Mouse (Mus musculus) cerebellum, postnatal 10 days (tissue): ENCODE results near the gene Gm20388.
"Not testable (repeated sequence)": the region's sequence is repeated elsewhere in the genome, so short reads cannot be mapped to it uniquely, and the experiment has no call there.

Experiments
- DNase-seq, 2 experiments: peaks; one replicate each; pipeline ENCODE4 v3.0.0; 2021; ENCODE audit warnings: mixed read lengths in 2 of 2

Gene Gm20388

DNA sequence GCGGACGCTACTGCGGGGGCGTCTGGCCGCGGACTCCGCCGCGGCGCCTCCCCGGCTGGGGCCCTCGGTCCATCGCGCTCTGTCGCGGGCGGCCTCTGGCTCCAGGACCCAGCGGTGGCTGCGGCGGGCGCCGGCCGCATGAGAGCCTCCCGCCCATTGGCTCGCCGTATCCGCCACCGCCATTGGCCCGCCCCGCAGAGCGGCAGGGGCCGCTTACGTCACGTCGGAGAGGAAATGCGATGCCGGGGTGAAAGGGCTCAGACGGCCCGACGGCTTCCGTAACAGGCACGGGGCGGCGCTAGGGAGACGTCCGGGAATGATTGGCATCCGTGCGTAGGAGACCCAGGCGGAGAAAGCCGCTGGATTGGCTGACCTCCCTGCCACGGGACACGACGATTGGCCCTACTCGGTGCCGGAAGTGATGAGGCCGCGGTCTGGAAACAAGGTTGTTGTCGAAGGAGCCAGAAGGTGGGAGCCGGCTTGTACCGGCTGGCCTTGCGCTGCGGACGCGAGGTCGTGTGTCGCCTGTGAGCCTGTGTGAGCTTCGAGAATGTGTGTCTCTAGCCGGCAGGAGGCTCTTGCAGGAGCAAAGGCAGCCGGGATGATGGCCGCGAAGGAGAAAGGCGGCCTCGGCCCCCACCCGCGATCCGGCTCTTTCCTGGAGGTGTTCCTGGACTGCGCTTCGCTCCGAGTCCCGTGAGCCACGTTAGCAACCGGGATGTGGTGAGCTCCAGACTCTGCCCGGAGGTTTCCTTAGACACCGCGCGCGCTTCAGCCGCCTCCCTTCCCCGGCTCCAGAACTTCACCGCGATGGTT is 3131.7 kb downstream of the Gm20388 start, which contains the start of gene Ankrd11:
Gene Ankrd11, minus strand, starts transcription at position 120 of the 816 bp plus-strand sequence.
- DNase-seq: peak; percentile 99 to 100

DNA sequence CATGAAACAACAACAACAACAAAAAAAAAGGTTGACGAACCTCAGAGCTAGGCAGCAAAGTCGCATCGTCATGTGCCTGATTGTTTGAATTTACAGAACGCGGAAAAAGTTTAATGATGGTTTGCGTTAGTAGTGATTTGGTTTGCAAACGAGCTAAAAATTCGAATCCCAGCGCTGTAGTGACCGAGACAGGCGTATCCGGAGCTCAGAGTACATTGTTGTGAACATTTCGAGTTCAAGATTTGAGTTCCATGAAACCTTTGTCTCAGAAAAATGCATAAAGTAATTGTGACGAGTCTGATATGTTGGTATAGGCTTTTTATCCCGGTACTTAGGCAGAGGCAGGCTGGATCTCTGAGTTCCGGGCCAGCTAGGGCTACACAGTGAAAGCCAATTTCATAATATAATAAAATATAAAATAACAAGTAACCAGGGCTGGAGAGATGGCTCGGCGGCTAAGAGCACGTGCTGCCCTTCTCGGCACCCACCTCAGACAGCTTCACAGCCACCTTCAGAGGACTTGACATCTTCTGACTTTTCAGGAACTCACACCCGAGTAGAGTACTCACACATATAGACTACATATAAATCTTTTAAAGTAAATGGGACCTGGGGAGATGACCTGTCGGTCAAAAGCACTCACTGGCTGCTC is 3132.5 kb downstream of the Gm20388 start:
- no peak for DNase-seq

DNA sequence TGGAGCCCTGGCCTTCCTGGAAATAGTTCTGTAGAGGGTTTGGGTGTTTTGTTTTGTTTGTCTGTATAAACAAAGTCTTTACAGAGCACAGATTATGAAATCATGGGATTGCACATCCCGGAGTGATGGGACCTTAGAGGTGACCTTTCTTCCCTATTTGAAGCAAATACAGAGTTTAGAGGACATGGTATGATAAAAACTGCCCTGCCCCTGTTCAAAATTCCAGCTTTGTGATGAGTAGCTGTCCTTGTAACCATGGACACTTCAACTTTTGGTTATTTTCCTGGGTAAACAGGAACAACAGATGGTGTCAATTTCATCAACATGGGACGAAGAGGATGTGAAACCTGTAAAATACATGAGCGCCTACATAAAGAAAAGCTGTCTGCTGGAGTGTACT is 3133.3 kb downstream of the Gm20388 start:
- DNase-seq: no peak

DNA sequence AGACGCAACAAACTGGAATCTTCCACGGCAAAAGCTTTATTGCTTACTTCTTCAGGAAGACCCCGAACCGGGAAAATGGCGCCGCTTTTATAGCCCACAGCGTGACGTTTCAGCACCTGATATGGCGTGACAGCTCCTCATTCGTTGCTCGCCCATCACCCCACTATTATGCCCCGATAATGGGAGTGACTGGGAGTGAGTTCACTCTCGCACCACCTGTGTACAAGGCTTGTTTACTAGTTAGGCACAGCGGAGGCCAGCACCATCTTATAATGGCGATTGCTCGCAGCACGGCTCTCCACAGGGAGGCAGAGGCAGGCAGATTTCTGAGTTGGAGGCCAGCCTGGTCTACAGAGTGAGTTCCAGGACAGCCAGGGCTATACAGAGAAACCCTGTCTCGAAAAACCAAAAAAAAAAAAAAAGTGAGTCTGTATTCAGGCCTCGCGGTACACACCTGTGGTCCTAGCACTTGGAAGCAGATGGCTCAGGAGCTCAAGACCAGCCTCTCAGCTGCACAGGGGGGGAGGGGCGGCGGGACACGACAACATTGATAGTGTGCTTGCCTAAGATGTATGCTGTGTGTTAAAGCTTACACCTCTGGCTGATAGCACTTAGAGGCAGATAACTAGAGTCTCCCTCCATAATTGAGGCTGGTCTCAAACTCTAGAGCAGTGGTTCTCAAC is 3134.2 kb downstream of the Gm20388 start:
- not testable (repeated sequence) for DNase-seq

DNA sequence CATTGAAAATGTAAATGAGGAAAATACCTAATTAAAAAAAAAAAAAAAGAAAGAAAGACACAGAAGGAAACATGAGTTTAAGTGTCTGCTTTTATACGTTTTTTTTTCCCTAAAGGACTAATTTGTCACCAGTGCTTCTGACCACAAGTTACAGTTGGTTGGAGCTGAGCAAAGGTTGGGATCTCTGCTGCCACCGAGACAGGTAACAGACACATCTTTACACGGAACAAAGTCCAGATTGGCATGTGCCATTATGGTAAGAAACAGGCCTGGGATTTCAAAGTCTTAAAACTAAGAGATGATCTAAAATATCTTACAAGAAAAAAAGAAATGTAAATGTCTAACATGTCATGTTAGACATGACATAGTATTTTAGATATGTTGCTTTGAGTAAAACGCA is 3136.1 kb downstream of the Gm20388 start:
- no peak for DNase-seq

DNA sequence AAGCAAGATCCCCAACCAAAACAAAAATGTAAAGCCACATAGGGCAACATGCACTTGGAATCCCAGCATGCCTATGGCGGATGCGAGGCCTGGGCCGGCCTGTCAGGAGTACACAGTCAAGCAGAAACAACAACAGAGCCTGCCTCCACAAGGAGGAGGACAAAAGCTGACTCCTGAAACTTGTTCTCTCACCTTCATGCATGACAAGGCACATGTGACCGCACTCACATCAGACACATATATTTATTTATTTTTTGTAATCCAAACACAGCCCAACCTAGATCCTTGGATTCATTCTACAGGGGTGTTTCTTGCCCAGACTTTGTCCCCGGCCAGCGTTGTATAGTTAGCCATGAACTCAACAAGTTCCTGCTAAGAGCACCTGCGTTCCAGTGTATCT is 3137.2 kb downstream of the Gm20388 start:
- no peak for DNase-seq

DNA sequence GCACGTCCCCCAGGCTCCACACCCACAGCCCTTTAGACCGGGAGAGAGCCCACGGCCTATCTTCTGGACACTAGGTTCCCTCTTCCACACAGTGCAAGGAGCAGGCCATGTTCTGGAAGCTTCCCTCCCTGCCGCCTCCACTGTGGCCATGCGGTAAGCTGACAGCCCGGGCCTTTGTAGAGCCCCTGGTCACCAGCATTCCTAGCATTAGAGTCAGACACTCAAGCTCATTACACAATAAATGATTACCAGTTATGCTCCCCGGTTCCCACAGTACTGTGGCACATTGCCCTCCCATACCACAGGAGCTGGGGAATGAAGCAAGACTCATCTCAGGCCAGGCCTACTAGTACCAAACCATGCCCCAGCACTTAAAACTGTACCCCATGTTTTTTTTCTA is 3137.8 kb downstream of the Gm20388 start:
- DNase-seq: no peak

DNA sequence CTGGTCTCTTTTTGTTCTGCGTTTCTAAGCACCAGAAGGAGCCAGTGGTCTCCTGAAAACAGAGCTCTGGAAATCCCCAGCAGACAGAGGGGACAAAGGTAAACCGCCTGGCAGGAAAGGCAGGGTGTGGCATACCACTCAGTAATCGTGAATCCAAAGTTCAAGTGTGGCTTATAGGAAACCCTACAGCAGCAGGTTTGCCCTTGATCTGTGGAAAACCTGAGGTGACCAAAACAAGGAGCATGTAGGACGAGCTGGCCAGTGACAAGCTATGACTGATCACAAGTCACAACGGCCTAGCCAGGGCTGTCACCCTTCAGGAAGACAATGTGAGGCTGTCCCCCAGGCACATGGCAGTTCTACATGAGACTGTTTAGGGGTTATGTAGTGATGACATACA is 3140.8 kb downstream of the Gm20388 start:
- no peak for DNase-seq

DNA sequence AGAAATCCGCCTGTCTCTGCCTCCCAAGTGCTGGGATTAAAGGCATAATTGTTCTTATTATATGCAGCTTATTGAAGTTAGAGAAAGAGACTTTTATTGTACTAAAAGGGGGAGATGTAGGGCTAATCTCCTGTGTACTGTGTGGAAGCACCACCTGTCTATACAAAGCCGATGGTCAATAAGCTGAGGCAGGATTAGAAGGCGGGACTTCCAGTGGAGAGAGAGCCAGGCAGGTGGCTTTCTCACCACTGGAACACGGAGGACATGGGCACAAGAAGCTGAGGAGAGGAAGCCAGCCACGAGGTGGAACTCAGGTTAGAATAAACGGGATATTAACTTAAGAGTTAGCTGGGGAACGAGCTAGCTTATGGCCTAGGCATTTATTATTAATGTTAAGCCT is 3152.1 kb downstream of the Gm20388 start, which contains the start of gene Spg7:
Gene Spg7, plus strand, starts transcription at position 222 of the 400 bp plus-strand sequence.
- no peak for DNase-seq

DNA sequence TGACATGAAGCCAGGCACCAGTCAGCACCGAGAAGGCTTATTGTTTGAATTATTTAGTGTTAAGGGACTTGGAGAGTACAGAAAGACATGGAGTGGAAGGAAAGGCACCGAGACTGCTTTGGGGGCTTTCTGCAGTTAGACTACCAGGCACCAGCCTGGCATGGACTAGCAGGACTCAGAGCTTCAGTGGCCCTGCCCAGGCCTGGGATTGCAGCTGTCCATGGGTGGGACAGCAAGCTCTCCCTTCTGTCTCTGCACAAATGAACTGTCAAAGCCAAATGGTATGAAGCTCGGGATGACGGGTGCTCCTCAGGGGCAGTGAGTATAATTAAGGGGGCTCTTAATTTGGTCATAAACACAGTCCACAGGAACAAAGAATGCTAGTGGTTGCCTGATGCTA is 3153.4 kb downstream of the Gm20388 start:
- DNase-seq: no peak

DNA sequence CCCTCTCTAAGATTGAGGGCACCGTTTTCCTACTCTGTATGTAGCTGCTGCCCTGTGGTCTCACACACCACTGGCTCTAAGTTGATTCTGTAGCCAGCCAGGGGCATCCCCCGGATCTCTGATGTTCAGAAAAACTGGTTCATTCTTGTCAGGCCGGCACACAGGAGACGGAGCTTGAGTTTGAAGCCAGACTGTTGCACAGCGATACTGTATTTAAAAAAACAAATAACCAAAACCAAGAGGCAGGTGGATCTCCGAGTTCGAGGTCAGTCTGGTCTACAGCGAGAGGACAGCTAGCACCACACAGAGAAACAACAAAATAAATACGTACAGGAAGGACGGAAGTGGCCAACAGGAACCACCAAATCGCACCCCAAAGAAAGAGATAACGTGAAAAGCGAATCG is 3154.2 kb downstream of the Gm20388 start:
- no peak for DNase-seq

DNA sequence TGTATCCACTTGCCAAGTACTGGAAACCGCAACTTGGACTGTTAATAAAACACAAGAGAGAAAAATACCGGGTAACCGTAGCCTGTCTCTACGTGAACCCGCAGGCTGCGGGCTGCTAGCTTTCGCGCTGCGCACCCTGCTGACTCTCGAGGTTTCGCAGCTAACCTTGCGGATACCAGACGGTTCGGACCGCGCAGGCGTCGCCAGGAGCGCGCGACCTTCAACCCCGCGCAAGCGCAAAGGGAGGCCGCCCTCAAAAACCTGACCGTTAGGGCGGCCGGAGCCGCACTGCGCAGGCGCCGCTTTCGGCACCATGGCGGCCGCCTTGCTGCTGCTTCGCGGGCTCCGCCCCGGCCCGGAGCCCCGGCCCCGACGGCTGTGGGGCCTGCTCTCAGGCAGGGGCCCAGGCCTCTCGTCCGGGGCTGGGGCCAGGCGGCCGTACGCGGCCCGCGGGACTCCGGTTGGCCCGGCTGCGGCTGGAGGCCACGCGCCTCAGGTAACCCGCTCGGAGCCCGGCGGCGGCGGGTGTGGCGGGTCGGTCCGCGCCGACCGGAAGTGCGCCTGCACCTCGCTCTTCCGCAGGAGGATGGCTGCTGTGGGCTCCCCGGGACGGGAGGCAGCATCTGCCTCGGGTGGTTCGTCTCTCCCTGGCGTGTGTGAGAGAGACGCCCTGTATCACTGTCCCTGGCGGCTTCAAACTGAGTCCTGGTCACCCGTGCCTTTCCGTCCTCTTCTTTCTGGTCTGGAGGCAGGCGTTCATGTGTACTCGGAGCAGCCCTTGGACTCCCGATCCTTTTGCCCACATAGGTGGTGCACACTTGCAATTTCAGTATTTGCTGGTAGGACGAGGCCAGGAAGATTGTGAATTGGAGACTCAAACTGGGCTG is 3154.8 kb downstream of the Gm20388 start:
- peak; percentile 97 to 98 for DNase-seq

DNA sequence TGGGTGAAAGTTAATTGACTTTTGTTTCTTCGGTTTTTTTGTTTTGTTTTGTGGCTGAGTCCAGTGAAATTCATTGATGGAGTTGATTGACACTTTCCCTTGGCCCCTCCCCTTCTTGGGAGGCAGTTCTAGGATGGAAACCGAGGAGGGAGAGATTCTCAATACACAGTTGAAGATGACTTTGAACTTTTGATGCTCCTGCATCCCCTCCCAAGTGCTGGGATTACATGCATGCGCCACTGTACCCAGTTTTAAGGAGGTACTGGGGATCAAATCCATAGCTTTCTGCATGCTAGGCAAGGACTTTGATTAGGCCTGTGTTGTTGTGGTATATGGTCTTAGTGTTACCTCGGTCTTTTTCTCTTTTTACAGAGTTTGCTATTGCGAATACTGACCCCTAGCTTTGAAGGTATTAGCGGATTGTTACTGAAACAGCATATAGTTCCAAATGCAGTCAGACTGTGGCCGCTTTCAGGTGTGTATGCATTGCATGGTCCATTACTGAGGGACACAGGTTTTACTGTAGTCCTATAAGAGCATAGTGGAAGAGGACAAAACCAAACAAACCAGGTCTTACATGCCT is 3155.6 kb downstream of the Gm20388 start:
- DNase-seq: no peak

DNA sequence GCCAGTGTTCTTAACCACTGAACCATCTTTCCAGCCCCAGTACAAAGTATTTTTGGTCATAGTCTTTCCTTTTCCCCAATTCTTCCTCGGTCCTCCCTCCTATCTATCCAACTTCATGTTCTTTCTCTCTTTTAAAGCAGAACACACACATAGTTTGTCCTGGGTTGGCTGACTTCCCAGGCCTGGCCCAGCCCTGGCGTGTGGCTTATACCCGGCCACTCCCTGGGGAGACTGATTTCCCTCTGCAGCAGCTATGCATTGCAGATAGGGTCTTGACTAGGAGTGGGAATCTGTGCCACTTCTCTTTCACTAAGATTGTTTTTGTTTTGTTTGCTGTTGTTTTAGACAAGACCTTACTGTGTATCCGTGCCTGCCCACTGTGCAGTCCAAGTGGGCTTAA is 3160.5 kb downstream of the Gm20388 start:
- DNase-seq: peak; percentile 33 to 54

DNA sequence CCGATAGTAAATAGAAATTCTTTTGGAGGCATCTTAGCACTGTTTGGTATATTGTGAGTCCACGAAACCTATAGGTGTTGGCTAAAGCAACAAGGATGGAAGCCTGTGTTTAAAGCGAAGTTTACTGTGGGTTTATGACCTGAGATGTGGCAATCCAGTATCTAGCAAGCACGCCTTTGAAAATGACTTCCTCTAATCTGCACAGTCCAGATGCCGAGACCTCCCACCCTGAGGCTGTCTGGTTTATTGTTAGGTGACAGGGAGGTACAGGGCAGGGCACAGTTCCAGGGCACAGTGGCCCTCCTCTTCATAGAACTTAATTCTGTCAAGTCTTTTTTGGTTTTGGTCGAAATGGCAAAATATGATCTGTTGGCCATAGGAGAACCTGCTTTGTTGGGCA is 3166.6 kb downstream of the Gm20388 start:
- DNase-seq: no peak

DNA sequence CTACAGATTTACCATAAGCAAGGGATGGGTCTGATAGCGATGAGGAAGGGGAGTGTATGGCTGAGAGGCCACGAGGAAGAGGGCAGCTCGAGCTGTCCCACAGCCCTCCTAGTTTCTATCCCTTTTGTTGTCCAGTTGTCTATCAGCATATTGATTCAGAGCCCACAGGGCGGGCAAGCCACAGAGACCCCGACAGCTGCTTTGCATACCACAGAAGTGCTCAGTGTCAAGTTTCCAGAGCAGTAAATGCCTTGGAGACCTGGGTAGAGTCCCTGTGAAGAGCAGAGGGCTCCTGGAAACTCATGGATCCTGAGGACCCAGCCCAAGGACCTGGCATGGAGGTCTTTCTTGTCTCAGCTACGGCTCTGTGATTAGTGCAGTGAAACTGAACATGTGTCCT is 3172.4 kb downstream of the Gm20388 start:
- no peak for DNase-seq

DNA sequence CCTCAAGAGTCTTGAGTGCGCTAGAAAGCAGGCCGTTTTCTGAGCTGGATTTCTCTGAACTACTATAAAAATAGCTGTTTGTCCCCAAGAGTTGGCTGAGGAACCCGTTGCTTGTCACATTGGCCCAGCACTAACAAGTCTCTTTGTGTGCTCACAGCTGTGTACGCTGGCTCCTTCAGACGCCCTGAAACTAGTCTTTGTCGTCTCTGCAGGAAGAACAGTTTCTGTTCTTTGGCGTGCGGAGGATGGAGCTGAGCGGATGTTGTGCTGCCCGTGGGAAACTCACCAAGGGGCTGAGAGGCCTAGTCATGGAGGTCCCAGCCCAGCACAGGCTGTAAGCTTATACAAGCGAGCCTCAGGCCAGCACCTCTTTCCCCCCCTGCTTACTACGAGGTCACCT is 3173.0 kb downstream of the Gm20388 start:
- DNase-seq: peak in 1 of 2 experiments; percentile 26

DNA sequence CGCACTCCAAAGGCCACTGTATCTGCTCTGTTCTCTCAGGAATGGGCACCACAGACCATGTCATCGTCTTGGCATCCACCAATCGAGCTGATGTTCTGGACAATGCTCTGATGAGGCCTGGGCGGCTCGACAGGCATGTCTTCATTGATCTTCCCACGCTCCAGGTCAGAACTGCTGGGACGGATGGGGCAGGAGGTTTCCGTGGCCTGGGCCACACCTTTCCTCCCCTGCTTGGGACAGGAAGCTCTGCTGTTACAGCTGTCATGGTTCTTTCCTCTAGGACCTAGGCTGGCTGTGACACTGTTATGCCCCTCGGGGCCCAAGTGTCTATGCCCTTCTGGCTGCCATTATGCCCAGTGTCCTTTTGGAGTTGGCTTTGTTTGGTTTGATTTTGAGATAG is 3176.6 kb downstream of the Gm20388 start:
- no peak for DNase-seq

DNA sequence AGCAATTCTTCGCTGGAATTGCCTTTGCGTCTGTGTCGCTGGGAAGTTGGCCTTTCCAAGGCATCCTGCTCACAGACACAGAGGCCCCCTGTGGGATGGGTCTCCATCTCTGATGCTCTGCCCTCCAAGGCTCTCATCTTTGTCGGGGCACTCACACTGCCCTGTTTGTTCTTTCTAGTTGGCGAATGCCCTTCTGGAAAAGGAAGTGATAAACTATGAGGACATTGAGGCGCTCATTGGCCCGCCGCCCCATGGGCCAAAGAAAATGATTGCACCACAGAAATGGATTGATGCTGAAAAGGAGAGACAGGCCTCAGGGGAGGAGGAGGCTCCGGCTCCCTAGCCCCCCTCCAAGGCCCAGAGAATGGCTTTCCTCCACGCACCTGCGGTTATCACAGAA is 3186.6 kb downstream of the Gm20388 start:
- peak in 1 of 2 experiments; percentile 42 for DNase-seq

DNA sequence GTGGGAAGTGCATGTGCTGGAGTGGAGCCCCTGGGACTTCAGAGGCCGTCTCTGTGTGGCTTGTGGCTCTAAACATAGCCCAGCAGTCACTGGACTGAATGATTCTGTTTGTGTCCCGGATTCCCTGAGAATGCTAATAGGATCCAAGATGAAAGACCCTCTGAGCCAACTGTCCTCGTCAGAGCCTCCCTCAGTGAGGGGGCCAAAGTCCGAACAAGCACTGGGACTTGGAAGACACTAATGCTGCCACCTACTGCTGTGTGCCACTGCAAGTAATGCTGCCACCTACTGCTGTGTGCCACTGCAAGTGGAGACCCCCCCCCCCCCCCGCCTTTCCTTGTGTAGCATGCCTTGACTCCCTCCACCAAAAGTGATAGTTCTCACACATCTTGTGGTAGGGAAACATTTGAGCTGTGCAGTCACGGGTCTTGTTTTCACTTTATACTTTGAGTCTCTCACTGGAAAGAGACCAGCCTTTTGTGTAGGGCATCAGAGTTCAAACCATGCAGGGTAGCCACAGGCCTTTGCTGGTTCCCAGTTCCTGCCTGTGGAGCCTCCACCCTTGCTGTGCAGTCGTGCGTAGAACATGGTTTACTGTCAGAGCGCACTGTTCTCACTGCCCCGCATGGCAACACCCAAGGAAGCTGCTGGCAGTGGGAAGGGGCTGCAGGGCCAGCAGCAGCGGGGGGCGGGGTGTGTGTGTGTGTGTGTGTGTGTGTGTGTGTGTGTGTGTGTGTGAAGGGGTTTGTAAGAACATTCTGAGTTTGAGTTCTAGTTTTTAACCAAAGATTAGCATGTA is 3187.3 kb downstream of the Gm20388 start:
- DNase-seq: peak in 1 of 2 experiments; percentile 59

DNA sequence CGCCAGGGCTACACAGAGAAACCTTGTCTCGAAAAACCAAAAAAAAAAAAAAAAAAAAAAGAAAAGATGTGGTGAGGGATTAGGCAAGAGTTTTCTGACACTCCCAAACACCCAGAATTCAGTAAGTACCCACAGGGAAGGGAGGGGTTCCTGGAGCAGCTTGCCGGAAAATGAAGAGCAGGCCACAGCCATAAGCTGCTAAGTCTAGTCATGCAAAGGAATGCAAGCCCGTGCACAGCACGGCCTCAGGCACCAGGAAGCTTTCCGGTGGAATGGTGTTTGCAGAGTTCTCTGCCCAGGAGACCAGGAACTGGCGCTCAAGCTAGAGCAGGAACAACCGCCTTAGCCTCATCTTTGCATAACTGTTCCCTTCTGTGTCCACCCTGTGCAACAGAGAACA is 3189.6 kb downstream of the Gm20388 start:
- DNase-seq: no peak
